Mouse (Mus musculus) cerebellum, adult 8-10 months (tissue): ENCODE measurements around the gene Rdh1.
"Not testable (repeated sequence)": the region's sequence is repeated elsewhere in the genome, so short reads cannot be mapped to it uniquely, and the experiment has no call there.

Experiments used
- DNase-seq: peaks from one replicate; pipeline ENCODE4 v3.0.0; 2022

Gene Rdh1

DNA sequence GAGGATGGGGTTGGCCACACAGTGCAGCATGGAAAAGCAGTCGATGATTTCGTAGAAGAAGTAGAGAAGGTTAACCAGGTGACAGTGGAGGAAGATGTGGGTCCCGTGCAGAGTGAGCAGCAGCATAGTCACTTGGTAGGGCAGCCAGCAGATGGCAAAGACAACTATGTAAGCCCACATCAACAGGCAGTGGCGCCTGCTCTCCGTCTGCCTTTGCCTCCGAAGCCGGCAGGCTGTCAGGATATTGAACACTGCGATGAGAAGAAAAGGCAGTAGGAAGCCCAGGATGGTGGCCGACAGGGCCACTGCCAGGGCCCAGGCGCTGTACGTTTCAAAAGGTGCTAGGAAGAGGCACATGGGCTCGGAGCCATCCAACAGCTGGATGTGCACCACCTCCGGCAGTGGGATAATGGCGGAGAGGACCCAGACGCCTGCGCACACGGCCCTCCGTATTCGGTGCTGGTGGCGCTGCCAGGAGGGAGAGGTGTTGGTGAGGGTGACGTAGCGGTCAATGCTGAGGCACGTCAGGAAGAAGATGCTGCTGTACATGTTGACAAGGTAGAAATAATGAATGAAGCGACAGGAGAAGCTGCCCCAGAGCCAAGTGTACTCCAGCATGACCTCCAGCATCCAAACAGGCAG is 9.3 kb upstream of the Rdh1 start:
- no peak for DNase-seq

DNA sequence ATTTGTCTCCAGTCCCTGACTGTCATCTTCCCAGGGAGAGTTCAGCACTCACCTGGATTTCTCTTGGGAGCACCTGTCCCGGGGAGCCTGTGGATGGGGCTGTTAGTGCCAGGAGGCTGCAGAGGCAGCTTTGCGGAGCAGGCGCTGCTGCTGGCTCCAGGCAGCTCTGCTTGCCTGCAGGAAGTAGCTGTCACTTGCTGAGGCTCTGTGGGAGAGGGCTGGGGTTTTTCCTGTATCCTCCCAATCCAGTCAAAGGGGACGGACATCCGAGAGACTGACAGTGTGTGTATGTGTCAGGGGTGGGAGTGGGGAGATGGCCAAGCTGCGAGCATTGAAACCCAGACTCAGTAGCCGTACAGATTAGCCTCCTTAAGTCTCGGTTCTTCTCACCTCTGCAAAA is 8.0 kb upstream of the Rdh1 start, which contains the start of gene Gpr182:
Gpr182 (minus strand) TSS at position 185 of the 400 bp plus-strand sequence.
- no peak for DNase-seq

DNA sequence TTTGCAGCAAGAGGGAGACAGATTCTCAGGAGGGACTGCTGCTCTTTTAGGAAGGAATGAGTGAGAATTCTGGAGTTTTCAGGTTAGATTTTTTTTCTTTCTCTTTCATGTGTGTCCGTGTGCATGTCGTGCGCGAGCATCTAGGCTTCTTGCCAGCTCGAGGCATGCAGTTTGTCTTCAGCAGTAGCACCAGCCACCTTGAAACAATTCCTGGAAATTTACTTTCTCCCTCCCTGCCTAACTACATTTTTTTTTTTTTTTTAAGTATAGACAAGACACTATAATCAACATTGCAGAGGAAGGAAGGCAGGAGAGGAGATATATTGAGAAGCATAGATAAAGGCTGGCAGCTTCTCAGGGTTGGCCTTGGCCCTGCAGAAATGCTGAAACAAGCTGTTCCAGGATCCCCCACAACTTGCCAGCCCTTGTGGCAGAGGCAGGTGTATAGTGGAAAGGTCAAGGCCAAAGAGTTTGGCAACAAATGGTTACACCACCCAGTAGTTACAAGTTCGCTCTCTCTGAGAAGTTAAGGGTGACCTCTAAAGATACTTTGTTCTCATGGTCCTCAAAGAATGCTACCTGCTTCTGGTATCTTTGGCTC is 4.9 kb upstream of the Rdh1 start:
- no peak for DNase-seq

DNA sequence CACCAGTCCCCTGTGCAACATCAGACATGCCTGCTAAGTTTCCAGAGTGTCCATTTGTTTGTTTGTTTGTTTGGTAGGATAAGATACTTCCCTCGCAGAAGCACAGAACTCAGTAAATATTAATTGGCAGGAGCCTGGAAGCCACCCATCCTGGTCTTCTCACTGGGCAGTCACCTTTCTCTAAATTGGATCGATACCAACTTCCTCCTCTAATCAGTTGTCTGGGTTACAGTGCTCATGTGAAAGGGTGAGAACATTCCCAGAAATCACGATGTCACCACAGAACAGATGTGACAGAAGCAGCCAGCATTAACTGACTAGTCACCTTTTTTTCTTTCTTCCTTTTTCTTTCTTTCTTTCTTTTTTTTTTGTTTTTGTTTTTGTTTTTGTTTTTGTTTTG is 4.3 kb upstream of the Rdh1 start:
- DNase-seq: no peak

DNA sequence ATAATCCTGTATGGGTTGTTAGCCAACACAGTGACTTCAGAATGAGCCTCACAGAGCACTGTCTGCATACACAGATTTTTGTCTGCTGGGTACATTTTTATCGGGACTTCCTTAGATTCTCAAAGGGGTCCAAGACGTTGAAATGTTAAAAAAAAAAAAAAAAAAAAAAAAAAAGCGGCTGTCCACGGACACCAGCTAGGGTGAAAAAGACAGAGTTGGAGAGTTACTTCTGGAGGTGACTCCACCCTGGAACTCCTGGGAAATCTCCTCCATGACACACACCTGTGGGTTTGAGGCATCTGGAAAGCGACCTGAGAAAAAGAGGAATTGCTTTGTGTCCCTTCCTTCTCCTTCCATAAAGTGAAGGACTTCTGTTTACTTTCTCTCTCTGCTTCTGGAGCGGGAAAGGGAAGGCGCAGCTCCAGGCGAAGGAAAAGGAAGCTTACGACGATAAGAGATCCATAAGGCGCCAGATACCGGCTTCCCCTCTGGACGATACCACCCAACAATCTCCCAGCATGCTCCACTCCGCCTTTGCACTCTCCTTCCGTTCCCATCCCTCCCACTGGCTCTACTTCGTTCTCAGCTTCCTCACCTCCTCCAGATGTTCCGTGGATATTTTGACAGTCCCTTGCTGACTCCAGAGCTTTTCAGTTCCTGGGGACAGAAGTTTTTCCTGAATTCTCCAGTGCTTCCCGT is 3.6 kb upstream of the Rdh1 start:
- DNase-seq: no peak

DNA sequence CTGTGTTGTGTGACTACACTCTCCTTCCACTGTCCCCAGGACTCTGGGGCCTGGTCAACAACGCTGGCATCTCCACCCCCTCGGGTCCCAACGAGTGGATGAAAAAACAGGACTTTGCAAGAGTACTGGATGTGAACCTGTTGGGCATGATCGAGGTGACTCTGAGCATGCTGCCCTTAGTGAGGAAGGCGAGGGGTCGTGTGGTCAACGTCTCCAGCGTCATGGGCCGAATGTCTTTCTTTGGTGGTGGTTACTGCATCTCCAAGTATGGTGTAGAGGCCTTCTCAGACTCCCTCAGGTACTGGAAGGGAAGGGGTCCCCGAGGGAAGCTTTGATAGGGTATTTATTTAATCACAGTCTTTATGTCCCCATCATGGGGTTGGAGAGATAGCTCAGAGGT is 3.4 kb downstream of the Rdh1 start:
- DNase-seq: not testable (repeated sequence)

DNA sequence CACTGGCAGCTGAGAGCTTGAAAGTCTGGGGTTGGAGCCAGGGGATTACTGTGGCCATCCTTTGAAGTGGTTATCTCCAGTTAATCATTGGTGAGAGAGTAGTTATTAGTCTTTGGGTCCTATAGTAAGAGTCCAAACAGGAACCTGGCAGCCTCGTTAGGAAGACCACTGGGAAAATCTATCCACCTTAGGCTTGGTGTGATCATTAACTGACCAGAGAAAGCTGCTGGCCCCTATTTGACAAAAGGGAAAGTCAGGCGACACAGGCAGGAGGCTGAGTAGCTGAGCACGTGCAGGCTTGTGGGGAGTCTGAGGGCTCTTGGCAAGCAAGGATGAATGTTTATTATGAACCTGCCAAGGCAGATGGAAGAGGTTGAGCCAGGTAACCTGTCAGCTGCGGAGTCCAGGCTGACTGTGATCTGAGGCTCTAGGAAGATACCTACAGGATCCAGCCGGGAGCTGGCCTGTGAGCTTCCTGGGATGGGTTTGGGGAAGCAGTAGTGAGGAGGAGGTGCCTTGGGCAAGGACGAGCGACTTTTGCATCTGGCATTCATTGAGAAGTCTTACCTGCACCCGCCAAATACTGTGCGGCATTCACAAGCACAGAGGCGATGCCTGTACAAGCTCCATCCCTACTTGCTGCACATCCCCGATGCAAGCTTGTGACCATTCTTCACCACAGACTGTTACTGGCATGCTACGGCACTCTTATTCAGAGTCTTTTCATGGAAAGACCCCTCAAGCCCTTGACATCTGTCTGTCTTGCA is 4.6 kb downstream of the Rdh1 start:
- no peak for DNase-seq

DNA sequence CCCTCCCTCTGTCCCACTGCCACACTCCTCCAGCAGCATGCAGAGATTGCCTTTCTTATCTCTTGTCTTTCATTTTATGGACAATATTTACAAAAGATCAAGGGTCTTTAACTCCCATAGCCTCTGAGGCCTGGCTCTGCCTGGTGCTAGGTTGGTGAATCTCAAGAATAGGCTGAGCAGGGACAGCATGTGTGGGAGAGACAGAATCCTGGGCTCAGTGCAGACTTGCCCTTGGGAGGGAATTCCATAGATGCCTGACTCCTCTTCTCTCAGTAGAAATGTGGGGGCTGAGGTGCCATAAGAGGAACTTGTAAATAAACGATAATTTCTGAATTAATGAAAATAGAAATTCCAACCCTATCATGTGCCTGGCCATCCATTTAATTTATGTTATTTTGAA is 7.0 kb downstream of the Rdh1 start:
- no peak for DNase-seq

DNA sequence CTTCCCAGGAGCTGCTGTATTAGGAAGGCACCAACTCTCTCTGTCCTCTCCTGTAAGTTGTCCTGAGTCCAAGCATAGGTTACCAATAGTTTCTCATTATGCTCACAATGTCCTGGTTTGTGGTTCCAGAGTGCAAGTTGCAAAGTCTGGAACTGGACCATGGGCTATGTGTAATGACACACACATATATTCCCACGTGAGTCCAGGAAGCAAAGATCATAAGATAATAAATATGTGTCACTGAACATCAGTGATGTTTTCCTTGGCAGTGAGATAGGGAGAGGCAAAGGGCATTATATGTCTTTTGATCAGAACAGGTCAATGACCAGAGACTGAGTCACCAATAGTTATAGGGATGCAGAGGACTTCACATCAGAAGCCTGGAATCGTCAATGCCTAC is 16.5 kb downstream of the Rdh1 start, which contains the start of gene Rdh9:
Rdh9 (plus strand) TSS at position 376 of the 400 bp plus-strand sequence.
- DNase-seq: no peak

DNA sequence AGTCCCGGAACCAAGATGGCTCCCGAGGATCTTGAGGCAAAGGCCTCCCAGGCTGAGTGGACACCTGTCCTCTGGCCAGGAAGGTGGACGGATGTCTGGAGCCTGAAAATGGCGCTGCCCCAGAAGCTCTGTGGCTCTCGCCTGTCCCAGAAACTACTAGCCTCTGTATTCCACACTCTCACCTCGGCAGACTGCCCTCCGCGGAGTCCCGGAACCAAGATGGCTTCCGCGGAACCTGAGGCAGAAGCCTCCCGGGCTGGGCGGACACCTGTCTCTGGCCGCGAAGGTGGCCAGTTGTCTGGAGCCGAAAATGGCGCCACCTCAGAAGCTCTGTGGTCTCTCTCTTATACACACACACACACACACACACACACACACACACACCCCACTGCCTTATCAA is 22.8 kb downstream of the Rdh1 start:
- DNase-seq: not testable (repeated sequence)

DNA sequence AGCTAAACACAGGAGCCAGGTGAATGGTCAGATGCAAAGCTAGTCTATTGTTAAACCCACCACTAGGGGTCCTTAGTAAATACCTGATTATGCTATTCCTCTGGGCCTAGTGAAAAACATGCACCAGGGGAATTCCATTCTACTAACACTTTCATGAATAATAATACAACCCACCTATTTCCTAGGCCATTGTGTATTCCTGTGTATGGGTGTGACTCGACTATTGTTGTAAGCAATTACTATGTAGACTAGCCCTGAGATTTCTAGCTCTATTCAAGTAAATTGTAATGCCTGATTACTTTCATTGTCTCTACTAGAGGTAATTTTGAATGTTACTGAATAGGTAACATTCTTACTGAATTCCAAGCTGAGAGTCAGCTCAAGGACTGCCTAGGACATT is 25.9 kb downstream of the Rdh1 start:
- not testable (repeated sequence) for DNase-seq

DNA sequence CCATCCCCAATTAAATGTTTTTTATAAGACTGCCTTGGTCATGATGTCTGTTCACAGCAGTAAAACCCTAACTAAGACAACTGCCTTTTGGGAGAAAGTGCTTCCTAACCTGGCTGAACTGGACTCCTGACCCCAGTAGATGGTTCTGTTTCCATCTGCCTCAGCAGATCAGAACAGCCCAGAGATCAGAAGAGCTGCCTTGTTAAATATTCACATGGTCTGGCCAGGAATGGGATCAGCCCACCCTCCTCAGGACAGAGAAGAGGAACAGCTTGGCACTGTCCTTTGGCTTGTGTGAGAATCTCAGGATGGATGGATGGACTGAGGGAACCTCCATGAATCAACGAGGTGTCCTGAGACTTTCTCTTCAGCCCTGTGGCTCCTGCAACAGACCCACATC is 39.8 kb downstream of the Rdh1 start:
- DNase-seq: no peak

DNA sequence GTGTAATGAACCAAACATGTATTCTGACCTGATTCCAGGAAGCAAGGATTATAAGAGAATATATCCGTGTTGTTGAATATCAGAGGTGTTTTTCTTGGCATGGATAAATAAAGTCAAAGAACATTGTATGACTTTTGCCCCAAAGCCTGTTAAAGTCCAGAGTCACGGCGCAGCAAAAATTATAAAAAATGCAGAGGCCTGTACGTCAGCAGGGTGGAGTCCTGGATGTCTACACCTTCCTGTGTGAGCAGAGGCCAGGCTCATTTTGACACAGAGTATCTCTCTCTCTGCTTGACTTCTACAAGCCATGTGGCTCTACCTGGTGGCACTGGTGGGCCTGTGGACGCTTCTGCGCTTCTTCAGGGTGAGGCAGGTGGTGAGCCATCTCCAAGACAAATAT is 41.4 kb downstream of the Rdh1 start, which contains the start of gene Rdh16:
Rdh16 (plus strand) TSS at position 262 of the 400 bp plus-strand sequence.
- no peak for DNase-seq

DNA sequence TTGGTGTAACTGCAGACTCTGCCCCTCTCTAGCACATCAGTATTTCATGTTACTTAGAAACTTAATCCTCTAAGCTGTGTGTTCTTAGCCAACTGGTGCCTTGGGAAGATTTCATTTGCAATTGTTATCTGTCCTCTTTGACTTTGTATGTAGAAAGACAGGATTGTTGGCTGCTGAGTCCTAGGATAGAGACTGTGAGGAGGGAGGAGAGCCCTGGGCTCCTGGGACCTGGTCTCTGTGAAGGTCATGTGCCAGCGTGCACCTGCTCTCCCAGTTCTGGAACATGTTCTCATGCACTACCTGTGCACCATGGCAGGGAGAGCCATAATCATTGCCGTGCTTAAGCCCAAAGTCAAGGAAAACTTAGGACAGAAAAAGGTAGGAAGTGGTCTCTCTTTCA is 42.1 kb downstream of the Rdh1 start:
- DNase-seq: no peak

DNA sequence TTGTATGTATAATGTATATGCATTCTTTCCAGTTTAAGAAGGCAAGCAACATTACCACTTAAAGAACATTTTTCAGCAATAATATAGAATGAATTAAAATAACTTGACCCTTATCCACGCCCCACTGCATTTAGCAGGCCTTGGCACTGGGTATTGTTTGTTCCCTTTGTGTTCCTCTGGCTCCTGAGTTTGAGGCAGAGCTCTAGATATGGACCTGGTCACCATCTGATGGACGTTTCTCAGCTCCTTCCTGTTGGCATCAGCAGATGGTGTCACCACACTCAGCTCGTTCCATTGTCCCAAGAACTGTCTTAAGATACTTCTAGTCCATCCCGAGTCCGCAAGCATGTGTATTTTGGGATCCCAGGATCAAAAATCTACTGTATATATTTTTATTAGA is 42.7 kb downstream of the Rdh1 start:
- DNase-seq: no peak

DNA sequence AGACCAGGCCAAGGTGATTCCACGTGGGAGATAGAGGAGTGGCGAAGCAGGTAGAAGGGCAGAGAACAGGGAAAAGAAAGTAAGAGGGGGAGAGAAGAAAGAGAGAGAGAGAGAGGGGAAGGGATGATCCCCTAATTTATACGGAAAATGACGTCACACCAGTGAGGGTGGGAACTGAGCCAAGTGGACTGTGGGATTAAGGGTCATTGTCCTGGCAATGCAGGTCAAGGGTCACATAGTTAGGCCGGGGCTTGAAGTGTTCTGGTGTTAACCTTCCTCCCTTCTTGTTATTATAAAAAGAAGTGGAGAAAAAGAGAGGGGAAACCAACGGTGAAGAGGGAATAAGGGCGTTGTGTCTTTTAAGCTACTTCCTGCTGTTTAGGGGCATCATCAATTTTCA is 44.9 kb downstream of the Rdh1 start:
- no peak for DNase-seq

DNA sequence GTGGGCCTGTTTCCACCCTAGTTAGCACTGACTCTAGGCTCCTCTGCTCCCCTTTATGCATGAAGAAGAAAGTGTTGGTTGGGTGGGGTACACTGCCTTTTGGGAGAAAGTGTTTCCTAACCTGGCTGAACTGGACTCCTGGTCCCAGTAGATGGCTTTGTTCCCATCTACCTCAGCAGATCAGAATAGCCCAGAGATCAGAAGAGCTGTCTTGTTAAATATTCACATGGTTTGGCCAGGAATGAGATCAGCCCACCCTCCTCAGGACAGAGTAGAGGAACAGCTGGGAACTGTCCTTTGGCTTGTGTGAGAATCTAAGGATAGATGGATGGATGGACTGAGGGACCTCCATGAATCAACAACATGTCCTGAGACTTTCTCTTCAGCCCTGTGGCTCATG is 56.4 kb downstream of the Rdh1 start:
- no peak for DNase-seq

DNA sequence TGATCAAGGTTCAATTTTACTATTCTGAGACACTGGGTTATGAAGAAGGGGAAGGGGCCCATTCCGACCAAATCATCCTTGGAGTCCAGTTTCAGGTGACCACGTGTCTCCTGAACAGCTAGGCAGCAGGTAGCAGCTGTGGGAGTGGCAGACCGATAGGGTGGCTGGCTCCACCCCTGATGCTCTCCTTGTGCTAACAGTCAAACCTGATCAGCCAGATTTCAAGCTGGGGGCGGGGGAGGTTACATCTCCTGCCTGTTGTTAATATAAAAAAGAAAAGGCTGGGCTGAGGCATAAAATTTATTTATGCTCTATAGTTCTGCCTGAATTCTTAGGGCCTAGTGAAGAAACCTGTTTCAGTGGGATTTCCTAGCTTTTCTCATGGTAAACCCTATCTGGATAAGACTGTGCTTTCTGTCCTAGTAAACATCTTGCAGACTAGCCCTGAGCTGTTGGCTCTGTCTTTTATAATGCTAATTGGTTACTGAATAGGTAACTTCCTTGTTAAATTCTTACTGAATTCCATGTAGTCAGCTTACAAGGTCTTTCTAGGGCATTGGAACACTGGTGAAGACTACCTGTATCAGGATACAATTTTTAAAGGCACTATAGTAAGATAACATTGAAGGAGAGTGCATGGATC is 57.9 kb downstream of the Rdh1 start:
- not testable (repeated sequence) for DNase-seq
